Mouse (Mus musculus): Measurements from ENCODE around the gene Rap1b. TPM values are rescaled to one million over a fixed set of nuclear protein-coding genes. Genes with fewer than 3 reads are reported as not detected.

The Rap1b gene
- polyA plus RNA-seq, 2 experiments from 2014 or later, result 58.0 to 90.0 TPM

- no peak for ATAC-seq
Observed at GRCm38 (mm10) chr10:117782491-117783260, 63.2 kb downstream of the Rap1b start.

DNA sequence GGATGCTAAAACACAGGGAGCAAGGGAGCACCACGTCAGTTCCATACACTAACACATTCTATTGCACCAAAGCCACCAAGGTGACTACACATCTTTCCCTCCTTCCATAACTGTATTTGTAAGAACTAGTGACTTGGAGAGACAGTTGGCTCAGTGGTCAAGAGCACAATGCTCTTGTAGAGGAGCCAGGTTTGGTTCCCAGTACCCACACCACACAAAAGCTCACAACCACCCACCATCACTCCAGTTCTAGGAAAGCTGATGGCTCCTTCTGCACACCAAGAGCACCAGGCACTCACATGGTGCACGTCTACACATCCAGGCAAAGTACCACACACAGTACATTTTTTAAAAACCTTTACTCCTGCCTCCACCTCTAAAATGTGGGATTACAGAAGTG lies 63.8 kb downstream of the Rap1b start:
- no peak for ATAC-seq

DNA sequence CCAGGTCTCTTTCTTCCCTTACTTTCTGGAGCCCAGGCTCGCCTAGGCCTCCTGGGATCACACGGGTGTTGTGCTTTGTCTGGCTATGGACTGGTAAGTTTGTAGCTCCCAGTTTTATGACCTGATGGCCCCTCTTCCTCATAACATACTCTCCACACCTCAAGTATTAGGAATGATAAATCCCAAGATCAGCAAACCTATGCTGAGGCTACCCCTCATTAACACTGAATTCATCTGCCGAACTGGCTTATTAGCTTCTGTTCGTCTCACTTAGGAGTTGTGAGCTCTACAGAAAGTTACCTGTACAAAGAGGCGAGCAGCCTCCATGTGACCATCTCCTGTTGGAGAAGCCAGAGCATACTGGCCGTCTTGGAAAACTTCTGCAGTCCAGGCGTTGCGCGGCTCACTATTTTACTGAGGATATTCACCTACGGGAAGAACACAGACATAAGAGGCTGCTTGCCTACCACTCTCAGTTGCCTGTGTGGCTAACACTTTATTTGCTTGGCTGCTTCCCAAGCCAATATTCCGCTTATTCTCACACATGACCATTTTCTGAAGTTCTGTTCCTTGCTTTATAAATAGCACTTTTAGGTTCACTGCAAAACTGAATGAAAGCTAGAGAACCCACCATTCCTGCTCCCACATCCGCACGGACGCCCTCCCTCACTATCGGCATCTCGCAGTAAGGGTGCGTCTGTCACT lies 64.7 kb downstream of the Rap1b start:
- no peak for ATAC-seq

- no peak for ATAC-seq
Observed at GRCm38 (mm10) chr10:117780306-117780911, 65.4 kb downstream of the Rap1b start.

- ATAC-seq, result no peak
Observed at GRCm38 (mm10) chr10:117779581-117780305, 66.1 kb downstream of the Rap1b start.

GRCm38 (mm10) chr10:117778951-117779350 lies 66.9 kb downstream of the Rap1b start:
- no peak for ATAC-seq

- no peak for ATAC-seq
Observed at GRCm38 (mm10) chr10:117778328-117778910, 67.4 kb downstream of the Rap1b start.

GRCm38 (mm10) chr10:117777501-117778327 lies 68.1 kb downstream of the Rap1b start:
- ATAC-seq, result no peak

DNA sequence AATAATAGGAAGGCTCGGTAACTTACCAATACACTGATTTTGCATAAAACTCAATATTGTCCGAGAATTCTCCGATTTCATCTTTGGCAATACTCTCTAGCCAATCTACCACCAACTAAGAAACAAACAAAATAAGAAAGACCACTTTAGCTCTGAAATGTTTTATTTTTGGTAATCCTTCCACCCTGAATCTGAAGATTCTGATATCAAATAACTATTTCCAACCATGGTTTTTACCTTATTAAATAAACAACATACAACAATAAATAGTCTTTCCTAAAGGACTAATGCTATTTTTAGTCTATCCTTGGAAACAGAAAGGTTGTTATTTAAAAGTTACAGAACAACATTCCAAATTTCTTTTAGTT lies 68.7 kb downstream of the Rap1b start:
- no peak for ATAC-seq

DNA sequence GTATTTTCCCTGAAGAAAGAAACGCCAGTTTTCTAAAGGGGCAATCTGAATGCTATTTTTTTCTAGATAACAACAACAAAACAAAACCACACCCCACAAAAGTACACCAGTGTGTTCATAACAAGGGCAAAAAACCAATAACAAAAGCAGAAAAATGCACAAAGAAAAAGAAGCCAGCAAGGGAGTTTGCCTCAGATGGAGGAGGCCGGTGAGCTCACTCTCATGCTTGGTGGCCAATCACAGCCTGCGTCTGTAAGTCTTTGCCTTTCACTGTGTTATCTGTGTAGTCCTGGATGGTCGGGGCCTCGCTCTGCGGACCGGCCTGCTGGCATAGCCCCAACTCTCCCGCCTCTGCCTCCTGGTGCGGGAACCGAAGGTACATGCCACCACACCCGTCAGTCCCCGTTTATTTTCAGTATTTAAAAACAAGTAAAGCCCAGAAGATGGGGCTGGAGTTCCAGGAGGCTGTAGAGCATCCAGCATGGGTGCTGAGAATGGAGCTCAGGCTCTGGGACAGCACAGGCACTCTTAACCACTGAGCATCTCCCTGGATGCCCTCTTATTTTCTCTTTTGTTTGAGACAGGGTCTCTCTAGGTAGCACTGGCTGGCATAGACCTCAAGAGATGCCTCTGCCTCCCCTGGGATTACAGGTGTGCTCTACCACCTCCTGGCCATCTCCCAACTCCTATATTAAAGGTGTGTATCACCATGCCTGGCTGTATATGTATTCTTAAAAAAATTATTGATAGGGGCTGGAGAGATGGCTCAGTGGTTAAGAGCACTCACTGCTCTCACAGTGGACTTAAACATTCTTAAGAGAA lies 69.3 kb downstream of the Rap1b start:
- ATAC-seq, result no peak

DNA sequence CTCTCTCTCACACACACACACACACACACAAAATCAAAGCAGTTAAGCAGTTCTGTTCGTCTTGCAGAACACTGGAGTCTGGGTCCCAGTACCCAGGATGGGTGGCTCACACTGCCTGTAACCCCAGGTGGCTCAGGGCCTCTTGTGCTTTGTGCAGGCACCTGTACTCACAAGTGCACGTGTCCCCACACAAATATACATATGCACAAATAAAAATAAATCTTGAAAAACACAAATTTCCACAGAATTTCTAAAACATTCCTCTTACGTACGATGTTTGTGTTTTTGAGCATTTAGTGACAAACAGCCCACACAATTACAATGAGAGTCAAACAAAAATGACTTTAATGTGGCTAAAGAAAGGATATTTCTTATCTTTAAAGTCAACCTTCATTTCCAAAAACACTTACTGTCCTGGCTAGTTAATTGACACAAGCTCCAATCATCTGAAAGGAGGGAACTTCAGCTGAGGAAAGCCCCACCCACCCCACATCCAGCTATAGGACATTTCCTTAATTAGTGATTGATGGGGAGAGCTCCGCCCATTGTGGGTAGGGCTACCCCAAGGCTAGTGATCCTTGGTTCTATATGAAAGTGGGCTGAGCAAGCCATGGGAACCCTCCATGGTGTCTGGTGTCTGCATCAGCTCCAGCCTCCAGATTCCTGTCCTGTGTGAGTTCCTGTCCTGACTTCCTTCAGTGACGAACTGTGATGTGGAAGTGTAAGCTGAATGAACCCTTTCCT lies 70.3 kb downstream of the Rap1b start:
- ATAC-seq, result no peak

DNA sequence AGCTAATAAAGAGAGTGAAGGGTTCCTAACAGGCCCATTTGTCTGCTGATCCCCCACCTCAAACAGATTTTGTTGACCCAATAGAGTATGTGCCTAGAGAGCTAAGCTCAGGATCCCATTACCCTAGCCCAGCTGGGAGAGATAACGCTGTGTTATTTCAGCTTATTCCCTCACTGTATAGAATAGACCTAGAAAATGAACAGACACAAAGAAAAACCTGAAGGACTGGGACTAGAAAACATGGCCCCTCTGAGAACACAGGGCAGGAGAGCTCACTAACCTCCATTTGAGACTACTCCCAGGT lies 71.1 kb downstream of the Rap1b start:
- no peak for ATAC-seq

- no peak for ATAC-seq
Observed at GRCm38 (mm10) chr10:117774011-117774816, 71.6 kb downstream of the Rap1b start.

DNA sequence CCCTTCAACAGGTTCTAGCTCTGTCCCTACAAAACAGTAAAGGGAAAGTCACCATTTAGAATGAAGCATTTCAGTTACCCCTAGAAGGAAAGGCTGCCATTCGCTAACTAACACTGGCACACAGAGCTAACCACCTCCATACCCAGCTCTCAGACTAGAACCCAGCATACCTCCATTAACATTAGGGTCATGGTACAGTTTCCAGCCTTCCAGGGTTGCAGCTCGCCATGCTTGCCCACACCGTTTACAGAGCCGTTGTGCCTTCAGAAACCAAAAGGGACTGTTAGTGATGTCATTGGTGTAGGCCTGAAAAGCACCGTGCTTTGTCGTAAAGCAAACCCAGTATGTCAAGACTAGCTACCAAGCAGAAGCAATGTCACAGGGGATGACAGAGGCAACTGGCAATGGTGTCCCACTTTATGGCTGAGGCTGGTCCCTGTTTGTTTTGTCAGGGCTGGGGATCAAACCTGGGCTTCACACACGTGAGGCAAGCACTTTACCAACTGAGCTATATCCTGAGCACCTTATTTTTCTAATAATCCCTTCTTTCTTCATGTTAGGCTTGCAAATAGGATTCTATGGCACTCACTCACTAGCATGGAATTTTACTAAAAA lies 72.6 kb downstream of the Rap1b start:
- no peak for ATAC-seq

DNA sequence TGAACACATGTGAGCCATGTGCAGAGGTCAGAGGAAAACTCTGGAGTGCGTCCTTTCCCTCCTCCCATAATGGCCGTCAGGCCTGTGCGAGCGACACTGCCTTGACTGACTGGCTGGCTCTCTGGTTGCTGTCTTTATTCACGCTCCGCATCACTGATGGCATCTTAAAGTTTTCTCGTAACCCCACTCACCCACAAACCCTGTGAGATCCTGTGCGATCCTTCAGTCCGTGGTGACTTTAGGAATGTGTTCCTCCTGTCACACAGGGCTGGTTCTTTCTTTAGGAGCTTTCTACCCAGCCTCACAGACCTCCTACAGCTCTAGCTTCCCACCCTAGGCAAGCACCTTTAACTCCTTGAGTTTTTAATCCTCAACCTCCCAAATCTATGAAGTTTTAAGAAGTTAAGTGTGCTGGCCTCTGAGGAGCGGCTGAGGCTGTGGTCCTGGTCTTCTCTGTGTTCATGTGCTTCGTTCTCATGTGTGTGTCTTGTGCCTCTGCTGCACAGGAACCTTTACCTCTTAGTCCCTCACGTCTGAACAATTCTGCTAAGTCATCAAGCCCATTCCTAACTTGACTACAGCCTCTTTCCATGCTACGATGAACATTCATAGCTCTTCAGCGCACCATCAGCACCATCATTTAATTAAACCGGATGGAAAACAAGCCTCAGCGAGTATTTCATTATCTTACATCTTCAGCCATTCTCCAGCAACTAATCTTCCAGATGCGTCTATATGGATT lies 73.3 kb downstream of the Rap1b start:
- ATAC-seq, result no peak

DNA sequence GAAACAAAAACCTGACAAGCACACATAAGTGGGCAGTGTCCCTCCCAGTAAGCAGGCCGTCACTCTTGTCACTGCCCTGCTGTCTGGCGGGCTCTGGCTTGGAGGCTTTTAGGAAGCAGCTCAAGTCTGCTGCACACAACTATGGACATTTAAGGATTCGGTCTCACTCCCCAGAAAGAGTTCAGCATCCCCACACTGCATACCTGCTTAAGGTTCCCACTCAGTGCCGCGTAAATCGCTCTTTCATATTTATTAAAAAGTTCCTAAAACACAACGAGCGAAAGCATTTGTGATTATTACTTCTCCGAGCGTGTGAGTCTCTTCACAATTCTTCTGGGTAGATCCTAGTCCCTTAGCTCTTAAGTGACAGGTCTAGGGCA lies 74.7 kb downstream of the Rap1b start:
- ATAC-seq, result no peak

DNA sequence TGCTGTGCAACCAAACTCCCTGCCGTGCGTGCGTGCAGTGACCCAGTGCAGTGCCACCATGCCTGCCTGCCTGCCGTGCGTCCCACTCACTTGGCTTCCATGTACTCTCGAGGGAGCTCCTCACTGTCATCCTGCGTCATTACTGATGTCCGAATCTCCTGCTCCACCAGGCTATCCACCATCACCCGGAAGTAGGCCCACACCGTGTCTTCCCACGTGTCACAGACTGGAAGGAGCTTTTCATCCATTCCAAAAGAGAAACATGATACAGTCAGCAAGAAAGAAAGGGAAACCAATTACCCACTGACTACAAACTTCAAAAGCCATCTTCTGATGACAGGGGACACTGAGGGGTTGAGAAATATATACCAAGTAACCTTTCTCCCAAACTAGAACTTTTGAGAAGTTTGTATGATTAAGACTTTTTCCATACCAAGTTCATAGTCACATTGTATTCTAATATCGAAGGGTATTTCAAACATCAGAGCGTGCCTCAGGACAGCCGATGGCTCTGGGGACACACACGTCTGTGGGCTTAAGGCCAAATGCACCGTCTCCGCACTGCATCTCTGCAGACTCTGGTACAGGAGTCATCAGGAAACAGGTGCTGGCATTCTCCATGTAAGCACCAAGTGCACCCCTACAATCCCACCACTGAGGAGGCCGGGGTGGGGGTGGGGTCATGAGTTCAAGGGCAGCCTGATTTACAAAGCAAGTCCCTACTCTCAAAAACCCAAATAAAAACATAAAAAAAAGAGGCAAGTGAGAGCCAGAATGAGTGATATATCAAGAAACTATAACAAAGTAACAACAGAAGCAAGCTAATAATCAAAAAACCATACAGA lies 75.3 kb downstream of the Rap1b start:
- no peak for ATAC-seq
